Mouse (Mus musculus) thymus, adult 2 months (tissue): ENCODE measurements around the gene Trim72.

Experiments used
- CTCF ChIP-seq: fragments of 200-500 bp; IDR thresholded peaks from 2 replicates; pipeline ENCODE4 v1.5.1; 2012; ENCODE audit warnings: mild to moderate bottlenecking, control low read depth, low read length, moderate library complexity, borderline replicate concordance; ENCODE audit not compliant: control insufficient read depth, poor library complexity, insufficient read depth; ENCODE audit errors: extremely low read depth
- POLR2A ChIP-seq: fragments of 200-500 bp; IDR thresholded peaks from 2 replicates; pipeline ENCODE4 v1.6.1; 2012; ENCODE audit warnings: mild to moderate bottlenecking, low read length, control low read depth, moderate library complexity; ENCODE audit not compliant: control insufficient read depth, poor library complexity, insufficient read depth; ENCODE audit errors: extremely low read depth

DNA sequence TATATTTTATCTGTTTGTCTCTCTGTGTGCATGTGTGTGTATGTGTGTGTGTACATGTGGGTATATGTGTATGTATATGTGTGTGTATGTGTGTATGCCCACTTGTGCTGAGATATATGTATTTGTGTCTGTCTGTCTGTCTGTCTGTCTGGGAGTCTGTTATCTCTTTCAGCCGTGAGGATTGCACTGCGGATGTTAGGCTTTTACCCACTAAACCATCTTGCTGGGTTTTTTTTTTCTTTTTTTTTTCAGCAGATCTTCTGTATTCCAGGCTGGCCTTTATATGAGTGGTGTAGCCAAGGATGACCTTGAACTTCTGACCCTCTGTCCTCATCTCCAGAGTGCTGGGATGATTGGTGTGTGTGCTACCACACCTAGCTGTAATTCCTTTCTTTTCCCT, 45.5 kb downstream of the Trim72 start:
- no peak for TF ChIP-seq CTCF
- no peak for TF ChIP-seq POLR2A
